Mouse (Mus musculus) stomach, postnatal 0 days (tissue): ENCODE measurements around the gene Abhd14a.

Experiments used
- CTCF ChIP-seq: IDR thresholded peaks from 2 replicates; pipeline ENCODE4 v1.5.1; 2016; ENCODE audit warnings: antibody characterized with exemption, low read depth, mild to moderate bottlenecking, moderate library complexity
- EP300 ChIP-seq: optimal IDR thresholded peaks from 2 replicates; pipeline ENCODE3; 2016; ENCODE audit warnings: antibody characterized with exemption

DNA sequence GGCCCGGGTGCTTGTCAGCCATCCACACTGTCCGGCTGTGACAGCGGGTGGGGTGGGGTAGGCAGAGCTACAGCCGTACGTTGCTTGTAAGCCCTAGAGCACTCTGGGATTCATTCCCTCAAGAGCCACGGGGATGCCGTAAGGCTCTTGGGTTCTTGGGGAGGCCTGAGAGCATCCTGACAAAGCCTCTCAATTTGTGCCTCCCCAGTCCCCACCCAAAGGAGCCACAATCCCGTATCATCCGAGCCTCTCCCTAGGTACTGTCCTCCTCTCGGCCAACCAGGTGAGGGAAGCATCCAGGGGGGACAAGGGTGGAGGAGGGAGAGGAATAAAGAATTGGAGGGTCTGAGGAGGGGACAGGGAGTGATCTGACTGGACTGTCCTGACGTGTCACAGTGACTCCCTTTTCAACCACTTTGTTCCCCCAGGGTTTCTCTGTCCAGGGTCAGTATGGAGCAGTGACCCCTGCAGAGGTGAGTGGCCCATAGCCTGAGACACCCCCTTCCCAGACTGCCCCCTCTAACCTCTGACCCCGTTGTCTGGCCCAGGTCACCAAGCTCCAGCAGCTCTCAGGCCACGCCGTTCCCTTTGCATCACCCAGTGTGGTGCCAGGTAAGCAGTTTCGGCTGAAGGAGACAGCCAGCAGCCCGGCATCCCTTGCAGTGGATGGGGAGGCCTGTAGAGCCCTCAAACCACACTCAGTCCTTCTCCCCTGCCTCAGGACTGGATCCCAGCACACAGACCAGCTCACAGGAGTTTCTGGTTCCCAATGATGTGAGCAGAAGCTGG lies 14.4 kb upstream of the Abhd14a start:
- TF ChIP-seq CTCF (no peak), EP300 (no peak)
